Comparison of ENCODE assay signal across 9 mouse cellular contexts in the genomic region with DNA sequence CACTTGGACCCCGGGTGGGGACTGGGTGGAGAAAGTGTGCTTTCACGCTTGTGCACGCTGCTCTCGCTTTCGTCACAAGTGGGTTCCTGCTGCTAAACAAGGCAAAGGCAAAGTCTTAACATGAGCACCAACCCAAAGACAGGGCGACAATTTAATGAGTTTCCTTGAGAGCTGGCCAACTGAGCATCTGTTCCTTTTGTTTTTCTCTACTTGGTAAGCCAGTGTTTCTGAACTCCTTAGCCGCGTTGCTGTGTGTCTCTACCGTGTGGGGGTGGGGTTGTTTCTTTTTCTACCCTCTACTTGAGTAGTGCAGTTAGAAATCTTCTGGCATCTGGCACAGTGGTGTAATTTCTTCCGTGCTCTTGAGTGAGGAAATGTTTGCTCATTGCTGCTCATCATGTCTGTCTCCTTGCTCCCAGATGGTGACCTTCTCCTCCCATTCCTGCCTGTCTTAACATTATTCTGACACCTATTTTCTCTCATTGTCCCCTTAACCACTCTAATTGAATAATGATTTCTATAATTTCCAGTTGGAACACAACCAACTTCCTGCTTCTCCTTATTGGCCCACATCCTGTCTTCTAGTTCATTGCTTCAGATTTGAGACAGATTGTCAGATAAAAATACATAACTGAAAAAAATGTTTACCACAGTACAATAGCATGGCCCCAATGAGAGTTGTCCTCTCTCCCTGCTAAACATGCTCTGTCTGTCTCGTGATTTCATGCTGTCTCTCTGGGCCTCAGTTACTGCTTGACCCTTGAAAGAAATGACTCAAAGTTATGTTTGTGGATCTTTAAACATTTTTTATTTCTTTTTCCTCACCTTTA.
DNase-seq lines count a peak whose midpoint lies in the region; ATAC-seq lines count a peak whose summit lies in the region.
"Had no signal": no experiment of that assay in that cellular context is flagged by ENCODE, and none has a peak within 500 bp of the region (broad histone marks: within the 10 kb centered on the region; RNA-seq: fewer than 3 reads in every experiment).

No protein-coding gene starts in this region.

- no peaks in the 10 kb centered on the region for H3K9me3 ChIP-seq in midbrain, embryonic 14.5 days (ENCODE audit: control insufficient read depth, low read length)
- H3K9me3 ChIP-seq in midbrain, embryonic 16.5 days (replicated peaks; ENCODE audit: control insufficient read depth, low read length, poor library complexity, severe bottlenecking), result no peaks in the 10 kb centered on the region
- H3K9me3 ChIP-seq: embryonic facial prominence, embryonic 13.5 days had no signal

- H3K36me3 ChIP-seq in midbrain, embryonic 14.5 days (ENCODE audit: control insufficient read depth, insufficient read depth, low read length), result no peaks in the 10 kb centered on the region
- peaks cover 2% of the 10 kb centered on the region; the same call in 1 of the 2 replicates for H3K36me3 ChIP-seq in midbrain, embryonic 16.5 days (ENCODE audit: control insufficient read depth, insufficient read depth, low read length)

- no peak overlapping the region for H3K27ac ChIP-seq in midbrain, embryonic 14.5 days (replicated peaks; ENCODE audit: low read depth, low read length)
- no peak overlapping the region for H3K27ac ChIP-seq in midbrain, embryonic 16.5 days (ENCODE audit: low read length)
- H3K27ac ChIP-seq: embryonic facial prominence, embryonic 13.5 days had no signal

- no peak overlapping the region for H3K9ac ChIP-seq in midbrain, embryonic 14.5 days (replicated peaks; ENCODE audit: low read length)
- no peak overlapping the region for H3K9ac ChIP-seq in midbrain, embryonic 16.5 days (ENCODE audit: low read depth, low read length)
- H3K9ac ChIP-seq: embryonic facial prominence, embryonic 13.5 days had no signal

- H3K4me2 ChIP-seq in midbrain, embryonic 14.5 days (ENCODE audit: low read length), result no peak overlapping the region
- no peak overlapping the region for H3K4me2 ChIP-seq in midbrain, embryonic 16.5 days (ENCODE audit: low read length)
- H3K4me2 ChIP-seq: embryonic facial prominence, embryonic 13.5 days had no signal

- WGBS in midbrain, embryonic 14.5 days, result 59% methylated on average over 11 of the region's 11 CpGs
- 52% methylated on average over 11 of the region's 11 CpGs for WGBS in midbrain, embryonic 16.5 days

- intact Hi-C loops in gastrocnemius, postnatal 36 days (cut with DNase I), result no loop called here

- peak; percentile 42 for DNase-seq in gastrocnemius, adult 18-20 months (ENCODE audit: low spot score)
- no peak for DNase-seq in gastrocnemius, postnatal 36 days
- peak; percentile 52 for DNase-seq in midbrain, embryonic 14.5 days
- no peak for DNase-seq in adrenal gland, postnatal 25 days
- no peak for DNase-seq in kidney, postnatal 25 days

- no peak overlapping the region for H3K4me3 ChIP-seq in midbrain, embryonic 14.5 days (replicated peaks; ENCODE audit: low read depth, low read length)
- no peak overlapping the region for H3K4me3 ChIP-seq in midbrain, embryonic 16.5 days (ENCODE audit: low read depth, low read length)
- H3K4me3 ChIP-seq: embryonic facial prominence, embryonic 13.5 days had no signal

- H3K4me1 ChIP-seq in midbrain, embryonic 14.5 days (ENCODE audit: control insufficient read depth, insufficient read depth, low read length), result peaks cover 15% of the 10 kb centered on the region
- H3K4me1 ChIP-seq in midbrain, embryonic 16.5 days (ENCODE audit: control insufficient read depth, insufficient read depth, low read length), result peaks cover 12% of the 10 kb centered on the region

- peaks cover 3% of the 10 kb centered on the region for H3K27me3 ChIP-seq in midbrain, embryonic 14.5 days (ENCODE audit: control insufficient read depth, insufficient read depth, low read length)
- H3K27me3 ChIP-seq in midbrain, embryonic 16.5 days (ENCODE audit: control insufficient read depth, insufficient read depth, low read depth, low read length), result no peaks in the 10 kb centered on the region
- H3K27me3 ChIP-seq: embryonic facial prominence, embryonic 13.5 days had no signal

- ATAC-seq in midbrain, embryonic 14.5 days (ENCODE audit: low FRiP score, low TSS enrichment), result no peak
- ATAC-seq in midbrain, embryonic 16.5 days, result no peak
- ATAC-seq in common myeloid progenitor, adult 5-6 weeks (replicated peaks; ENCODE audit: low read depth, poor library complexity, severe bottlenecking), result peak; percentile 36; the same call in 1 of the 2 replicates
- peak; percentile 57 for ATAC-seq in megakaryocyte, adult 5-6 weeks (ENCODE audit: poor library complexity, severe bottlenecking)

Comparison
In these comparisons a context has a peak if more than half of its experiments do, and no peak if none do; other contexts are left out.
1. DNase-seq: peak in gastrocnemius, adult 18-20 months (single experiment) and midbrain, embryonic 14.5 days (single experiment); none in gastrocnemius, postnatal 36 days (0 of 2), adrenal gland, postnatal 25 days (single experiment) and kidney, postnatal 25 days (0 of 2).
2. ATAC-seq: peak in common myeloid progenitor, adult 5-6 weeks (single experiment) and megakaryocyte, adult 5-6 weeks (single experiment); none in midbrain, embryonic 14.5 days (single experiment) and midbrain, embryonic 16.5 days (single experiment).